Mouse (Mus musculus) urinary bladder, postnatal 14 days (tissue): Measurements from ENCODE around the gene Thegl.
A peak's percentile ranks its signal among the peaks of the same experiment; 100 is the strongest.
"Not testable (repeated sequence)": the region's sequence is repeated elsewhere in the genome, so short reads cannot be mapped to it uniquely, and the experiment has no call there.

Experiments used
- DNase-seq: peaks from one replicate; pipeline ENCODE4 v3.0.0; 2021; ENCODE audit warnings: low spot score

The Thegl gene

DNA sequence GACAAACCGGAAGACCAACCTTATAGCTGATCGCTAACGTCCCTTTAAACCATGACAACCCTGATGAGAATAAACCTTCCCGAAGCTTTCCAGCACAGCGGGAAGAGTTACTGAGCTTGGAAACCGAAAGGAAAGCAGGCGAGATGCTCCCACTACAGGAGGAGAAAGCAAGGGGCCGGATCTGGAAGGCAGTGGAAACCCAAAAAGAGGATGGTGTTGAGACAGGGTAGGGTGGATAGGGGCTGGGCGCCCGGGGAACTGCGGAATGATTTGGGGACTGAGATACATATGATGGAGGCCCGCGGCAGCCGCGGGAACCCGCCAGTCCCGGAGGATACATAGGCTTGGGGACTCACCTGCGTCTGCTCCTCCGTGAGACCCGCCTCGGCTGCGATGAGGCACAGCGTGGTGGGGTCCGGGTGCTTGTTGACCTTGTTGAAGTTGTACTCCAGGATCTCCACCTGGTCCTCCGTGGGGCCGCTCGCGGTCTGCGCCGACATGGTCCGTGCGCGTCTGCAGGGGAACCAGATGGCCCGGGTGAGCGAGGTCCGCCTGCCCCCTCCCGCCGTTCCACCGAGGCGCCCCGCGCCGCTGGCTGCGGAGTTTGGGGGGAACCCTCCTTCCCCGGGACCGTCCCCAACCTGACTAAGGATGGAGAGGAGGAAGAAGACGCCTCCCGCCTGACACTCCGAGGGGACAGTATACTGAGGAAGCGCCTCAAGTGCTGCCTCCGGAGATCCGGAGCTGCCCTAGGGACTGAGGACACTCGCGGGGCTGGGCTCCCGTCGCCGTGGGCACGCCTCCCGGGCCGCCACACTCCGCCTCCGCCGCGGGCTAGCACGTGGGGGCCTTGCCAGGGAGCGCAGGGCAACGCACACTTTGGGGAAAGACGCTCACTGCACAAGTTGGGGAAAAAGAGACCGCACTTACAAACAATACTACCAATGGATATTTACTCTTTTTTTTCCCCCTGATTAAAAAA lies 79.0 kb downstream of the Thegl start:
- DNase-seq = peak; percentile 82

GRCm38 (mm10) chr5:77096194-77096593 lies 80.4 kb downstream of the Thegl start:
- not testable (repeated sequence) for DNase-seq

GRCm38 (mm10) chr5:77097686-77098085 lies 81.9 kb downstream of the Thegl start:
- no peak for DNase-seq

DNA sequence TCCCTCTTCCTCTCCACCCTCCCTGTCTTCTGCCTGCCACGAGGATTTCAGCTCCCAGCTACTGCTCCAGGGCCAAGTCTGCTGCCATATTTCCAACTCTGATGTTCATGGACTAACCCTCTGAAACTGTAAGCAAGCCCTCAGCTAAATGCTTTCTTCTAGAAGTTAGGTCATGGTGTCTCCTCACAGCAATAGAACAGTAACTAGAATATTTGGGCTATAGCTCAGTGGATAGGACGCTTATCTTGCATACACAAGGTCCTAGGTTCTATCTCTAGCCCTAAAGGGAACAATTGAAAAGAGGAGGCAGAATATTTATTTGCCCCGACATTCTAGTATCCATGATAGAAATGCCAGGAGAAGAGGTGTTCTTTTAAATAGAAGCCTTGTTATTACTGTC lies 83.1 kb downstream of the Thegl start:
- DNase-seq = no peak

GRCm38 (mm10) chr5:77099317-77099996 lies 83.6 kb downstream of the Thegl start:
- no peak for DNase-seq

- DNase-seq = no peak
Observed at GRCm38 (mm10) chr5:77099997-77100380, 84.2 kb downstream of the Thegl start.

GRCm38 (mm10) chr5:77100691-77101090 lies 84.9 kb downstream of the Thegl start:
- no peak for DNase-seq

DNA sequence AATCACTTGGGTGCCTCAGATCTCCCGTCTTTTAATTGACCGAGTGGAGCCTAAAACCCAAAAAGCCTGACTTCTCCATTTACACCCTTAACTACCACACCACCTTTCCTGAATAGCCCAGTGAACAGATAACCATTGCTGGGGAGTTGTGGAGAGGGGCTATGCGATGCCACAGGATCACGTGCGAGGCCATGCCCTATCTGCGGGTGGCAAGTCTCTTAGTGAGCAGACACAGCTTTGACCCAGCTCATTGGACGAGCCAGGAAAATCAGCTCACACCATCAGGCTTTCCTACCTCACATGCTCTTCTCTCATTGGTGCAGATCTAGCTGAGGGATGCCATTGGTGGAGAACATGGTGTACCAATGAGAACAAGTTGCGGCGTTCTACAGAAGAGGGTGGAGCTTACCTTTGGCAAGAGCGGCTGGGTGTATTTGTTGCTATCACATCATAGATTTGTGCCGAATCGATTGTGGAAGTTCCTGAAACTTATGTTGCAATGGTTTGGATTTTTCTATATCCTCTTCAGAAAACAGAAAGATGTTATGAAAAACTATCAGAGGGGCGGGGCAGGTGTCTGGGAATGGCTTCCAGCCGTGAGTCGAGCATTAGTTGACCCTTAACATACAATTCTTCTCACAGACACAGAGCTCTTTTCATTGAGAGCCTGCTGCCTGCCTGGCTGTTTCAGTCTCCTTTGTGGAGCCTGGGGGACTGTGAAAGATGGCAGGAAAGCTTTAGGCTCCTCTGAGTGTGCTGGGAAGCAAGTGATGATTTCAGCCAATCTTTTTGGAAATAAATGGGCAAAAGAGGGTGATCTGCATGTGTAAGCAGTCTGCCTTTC lies 86.9 kb downstream of the Thegl start:
- no peak for DNase-seq

- no peak for DNase-seq
Observed at GRCm38 (mm10) chr5:77107146-77107822, 91.5 kb downstream of the Thegl start.

DNA sequence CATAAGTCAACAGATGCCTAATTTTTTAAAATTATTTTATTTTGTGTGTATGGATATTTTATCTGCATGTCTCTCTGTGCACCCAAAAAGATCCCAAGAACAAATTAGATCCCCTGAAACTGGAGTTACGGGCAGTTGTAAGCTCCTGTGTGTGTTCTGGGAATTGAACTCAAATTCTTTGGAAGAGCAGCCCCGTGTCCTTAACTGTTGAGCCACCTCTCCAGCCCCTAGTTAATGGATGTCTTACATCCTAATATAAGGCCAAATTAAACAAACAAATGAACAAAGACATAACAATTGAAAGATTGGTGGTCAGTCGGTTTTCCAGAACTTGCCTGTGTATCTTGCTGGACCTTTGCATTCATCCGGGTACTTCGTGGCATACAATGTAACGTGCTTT lies 93.0 kb downstream of the Thegl start:
- DNase-seq = no peak

DNA sequence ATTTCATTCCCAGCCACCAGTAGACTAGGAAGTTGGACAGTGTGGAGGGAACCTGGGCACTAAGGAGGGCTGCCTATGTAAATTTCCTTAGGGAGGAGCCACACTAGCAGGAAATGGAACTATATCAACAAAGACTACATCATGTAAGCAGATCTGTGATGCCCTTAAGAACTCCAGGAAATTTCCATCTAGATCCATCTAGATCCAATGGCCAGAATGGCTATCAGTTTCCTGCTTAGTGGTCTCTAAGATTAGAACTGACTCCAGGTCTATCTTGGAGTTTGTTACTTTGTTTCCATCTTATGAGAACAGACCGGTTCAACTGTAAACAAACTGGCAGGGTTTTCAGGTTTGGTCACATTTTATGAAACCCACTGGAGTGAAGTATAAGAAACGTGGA lies 94.0 kb downstream of the Thegl start:
- DNase-seq = peak; percentile 42
